Mouse (Mus musculus): ENCODE measurements around the gene Gnpnat1. TPM values are rescaled to one million over a fixed set of nuclear protein-coding genes. Genes with fewer than 3 reads are reported as not detected.
"Not testable (repeated sequence)": the region's sequence is repeated elsewhere in the genome, so short reads cannot be mapped to it uniquely, and the experiment has no call there.

Gene Gnpnat1
- total RNA-seq (2021): 10 to 100 TPM in 1 of 2 experiments, 1 to 10 TPM in 1; 9.5 to 12.3 TPM
- long read RNA-seq, experiment 1, transcript Gnpnat1-201 (6 exons, 2,788 nt): major isoform, 10 of 12 reads
- long read RNA-seq, experiment 1, partial matches to known transcripts: 0 of 12 reads
- long read RNA-seq, experiment 1, other reads (novel, unspliced or antisense): 2 of 12 reads
- long read RNA-seq, experiment 2, transcript Gnpnat1-201 (6 exons, 2,788 nt): major isoform, 19 of 19 reads
- long read RNA-seq, experiment 2, partial matches to known transcripts: 0 of 19 reads
- long read RNA-seq, experiment 2, other reads (novel, unspliced or antisense): 0 of 19 reads

DNA sequence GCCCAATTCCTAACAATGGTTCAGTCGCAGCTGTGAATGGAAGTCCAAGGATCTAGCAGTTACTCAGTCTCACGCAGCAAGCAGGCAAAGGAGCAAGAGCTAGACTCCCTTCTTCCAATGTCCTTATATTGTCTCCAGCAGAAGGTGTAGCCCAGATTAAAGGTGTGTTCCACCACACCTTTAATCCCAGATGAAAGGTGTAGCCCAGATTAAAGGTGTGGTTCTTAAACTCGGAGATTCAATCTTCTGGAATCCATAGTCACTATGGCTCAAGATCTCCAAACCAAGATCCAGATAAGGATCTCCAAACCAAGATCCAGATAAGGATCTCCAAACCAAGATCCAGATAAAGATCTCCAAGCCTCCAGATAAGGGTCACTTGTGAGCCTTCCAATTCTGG lies at the start of gene Gnpnat1:
Gene Gnpnat1, minus strand, starts transcription at position 101 of the 400 bp plus-strand sequence.
- intact Hi-C loops (cut with DNase I; ENCODE audit: low total_unique reads); DNase-seq: not testable (repeated sequence)

- intact Hi-C loops (cut with DNase I; ENCODE audit: low total_unique reads): no loop called here
These were observed 49.0 kb upstream of the Gnpnat1 start for GRCm38 (mm10) chr14:45453538-45454233.

GRCm38 (mm10) chr14:45452861-45453512 lies 48.3 kb upstream of the Gnpnat1 start:
- no peak for DNase-seq
- intact Hi-C loops (cut with DNase I; ENCODE audit: low total_unique reads): no loop called here

More at GRCm38 (mm10) chr14:45453538-45454233, 49.0 kb upstream of the Gnpnat1 start:
- no peak for DNase-seq

DNA sequence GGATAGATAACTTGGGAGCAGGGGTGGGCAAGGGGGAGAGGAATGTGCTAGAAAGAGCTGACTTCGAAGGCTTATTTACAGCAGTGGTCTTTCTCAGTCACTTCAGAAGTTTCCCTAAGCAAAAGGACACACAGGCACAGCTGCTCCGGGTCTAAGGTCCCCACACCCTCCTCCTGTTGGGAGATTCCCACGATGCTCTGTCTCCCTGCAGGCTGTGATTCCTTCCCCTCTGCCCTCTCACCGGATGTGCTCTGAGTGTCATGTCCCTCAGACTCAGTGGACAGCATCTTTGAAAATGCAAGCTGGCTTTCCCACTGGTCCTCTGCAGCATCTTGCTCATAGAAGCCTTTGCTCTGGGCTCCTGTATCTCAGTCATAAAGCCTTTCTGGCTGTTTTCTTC lies 47.4 kb upstream of the Gnpnat1 start:
- DNase-seq: no peak
- intact Hi-C loops (cut with DNase I; ENCODE audit: low total_unique reads): no loop called here

DNA sequence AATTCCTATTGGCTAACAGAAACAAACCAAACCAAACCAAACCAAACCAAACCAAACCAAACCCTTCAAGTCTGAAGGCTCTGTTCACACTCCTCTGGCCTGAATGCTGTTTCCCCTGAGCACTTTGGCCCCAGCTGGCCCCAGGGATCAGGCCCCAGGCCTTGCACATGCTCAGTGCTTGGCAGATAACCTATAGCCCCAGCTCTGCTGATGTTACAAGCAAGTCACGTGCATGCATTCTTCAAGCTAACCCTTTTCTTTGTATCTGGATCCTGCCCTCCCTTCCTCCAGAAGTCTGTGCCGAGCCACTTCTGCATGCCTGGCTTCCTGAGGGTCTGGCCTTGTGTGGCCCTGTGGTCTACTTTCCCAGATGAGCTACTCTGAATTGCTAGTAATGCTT lies 46.4 kb upstream of the Gnpnat1 start:
- DNase-seq: no peak
- intact Hi-C loops (cut with DNase I; ENCODE audit: low total_unique reads): no loop called here

GRCm38 (mm10) chr14:45446777-45447176 lies 42.1 kb upstream of the Gnpnat1 start:
- no peak for DNase-seq
- intact Hi-C loops (cut with DNase I; ENCODE audit: low total_unique reads): no loop called here

- DNase-seq: no peak
- intact Hi-C loops (cut with DNase I; ENCODE audit: low total_unique reads): no loop called here
These were observed 40.7 kb upstream of the Gnpnat1 start for GRCm38 (mm10) chr14:45445445-45445844.

GRCm38 (mm10) chr14:45444870-45445269 lies 40.2 kb upstream of the Gnpnat1 start:
- DNase-seq: no peak
- intact Hi-C loops (cut with DNase I; ENCODE audit: low total_unique reads): no loop called here

DNA sequence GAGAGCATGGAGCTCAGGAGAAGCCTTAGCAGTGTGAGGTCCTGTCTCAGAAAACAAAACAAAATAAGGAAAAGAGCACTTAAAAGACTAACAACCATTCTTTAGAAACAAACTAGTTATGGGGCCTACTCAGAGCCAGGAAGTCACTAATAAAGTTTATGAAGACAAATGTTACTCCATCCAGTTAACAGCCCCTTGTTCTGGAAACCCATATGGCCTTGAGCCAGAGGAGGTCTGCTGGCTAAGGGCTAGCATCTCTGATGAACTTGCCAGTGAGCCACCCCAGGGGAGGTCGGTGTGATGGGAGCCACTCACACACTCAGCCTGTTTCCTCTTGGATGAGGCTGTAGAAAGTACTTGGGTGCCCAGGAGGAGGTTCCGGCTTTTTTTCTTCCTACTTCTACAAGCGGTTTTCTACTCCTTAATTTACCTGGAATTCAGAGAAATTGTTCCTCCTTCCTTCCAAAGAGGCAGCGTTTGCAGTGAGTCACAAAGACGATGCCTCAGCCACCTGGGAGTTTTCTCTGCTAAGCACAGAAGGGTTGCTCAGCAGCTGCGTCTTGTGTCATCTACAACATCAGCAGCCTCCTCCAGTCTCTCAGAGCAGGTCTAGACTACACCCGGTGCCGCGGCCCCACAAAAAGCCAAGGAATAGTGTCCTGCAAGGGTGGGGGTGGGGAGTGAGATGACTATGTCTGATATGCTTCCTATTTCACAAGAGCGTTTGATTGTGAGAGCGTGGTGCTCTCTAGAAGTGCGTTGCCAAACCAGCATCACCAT lies 38.3 kb upstream of the Gnpnat1 start:
- DNase-seq: no peak
- intact Hi-C loops (cut with DNase I; ENCODE audit: low total_unique reads): no loop called here

DNA sequence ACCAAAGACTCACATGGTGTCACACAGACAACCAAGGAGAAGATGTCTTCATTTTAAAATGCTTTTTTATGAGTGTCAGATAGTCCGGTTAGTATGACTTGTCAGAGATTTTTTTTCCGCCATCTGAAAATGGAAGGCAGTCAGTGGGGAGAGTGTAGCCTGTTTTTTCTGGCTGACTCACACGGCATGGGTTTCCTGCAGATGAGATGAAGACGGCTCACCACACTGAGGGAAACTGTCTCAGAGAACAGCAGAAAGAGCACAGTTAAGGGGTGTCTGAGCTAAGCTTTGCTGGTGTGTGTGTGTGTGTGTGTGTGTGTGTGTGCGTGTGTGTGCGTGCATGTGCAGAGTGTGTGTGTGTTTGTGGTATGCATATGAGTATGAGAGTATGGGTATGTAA lies 36.6 kb upstream of the Gnpnat1 start:
- no peak for DNase-seq
- intact Hi-C loops (cut with DNase I; ENCODE audit: low total_unique reads): no loop called here

DNA sequence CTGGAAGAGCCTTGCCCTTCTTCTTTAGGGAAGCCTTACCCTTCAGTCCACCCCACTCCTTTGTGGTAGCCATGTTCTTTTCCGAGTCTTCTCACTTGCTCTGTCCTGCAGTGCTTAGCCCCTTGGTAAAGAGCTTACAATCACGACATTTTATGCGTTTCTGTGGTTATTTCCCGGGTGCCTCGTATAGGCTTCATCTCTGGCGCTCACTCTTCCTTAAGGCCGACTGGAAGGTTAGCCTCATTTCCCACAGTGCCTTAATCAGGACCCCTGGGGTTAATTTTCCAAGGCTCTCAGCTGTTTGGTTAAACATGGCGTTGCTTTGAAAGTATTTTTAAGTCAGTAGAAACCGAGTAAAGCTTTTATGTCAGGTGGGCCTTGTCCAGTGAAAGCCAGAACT lies 34.7 kb upstream of the Gnpnat1 start:
- DNase-seq: no peak
- intact Hi-C loops (cut with DNase I; ENCODE audit: low total_unique reads): no loop called here

GRCm38 (mm10) chr14:45438931-45439275 lies 34.2 kb upstream of the Gnpnat1 start:
- DNase-seq: no peak
- intact Hi-C loops (cut with DNase I; ENCODE audit: low total_unique reads): no loop called here

DNA sequence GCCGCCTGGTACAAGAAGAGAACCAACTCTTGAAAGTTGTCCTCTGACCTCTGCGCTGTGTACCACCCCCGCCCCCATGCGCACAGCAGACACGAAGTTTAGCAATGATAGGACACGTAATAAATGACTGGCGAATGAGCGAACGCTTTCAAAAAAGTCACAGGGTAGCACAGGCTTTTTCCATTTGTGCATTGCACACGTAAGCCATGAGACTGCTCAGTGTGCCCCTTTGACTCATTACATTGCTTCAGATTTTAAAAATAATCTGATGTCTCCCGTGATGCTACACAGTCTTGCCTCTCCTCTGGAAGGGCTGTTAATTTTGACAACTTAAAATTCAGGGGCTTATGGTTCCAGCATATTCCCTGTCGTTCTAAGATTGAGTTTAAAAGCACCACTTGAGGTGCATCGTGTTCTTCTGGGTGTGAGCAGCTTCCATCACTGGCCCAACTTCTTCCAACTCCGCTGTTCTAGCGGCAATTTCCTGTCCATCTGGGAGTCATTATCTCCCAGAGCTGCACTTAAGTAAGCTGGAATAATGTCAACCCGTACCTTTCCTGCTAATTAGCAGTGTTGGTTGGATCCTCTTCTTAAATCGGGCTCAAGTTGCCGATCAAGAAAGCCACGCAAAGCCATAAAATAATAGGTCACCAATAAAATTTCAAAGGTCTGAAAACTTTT lies 33.7 kb upstream of the Gnpnat1 start:
- intact Hi-C loops (cut with DNase I; ENCODE audit: low total_unique reads): no loop called here
- DNase-seq: no peak

DNA sequence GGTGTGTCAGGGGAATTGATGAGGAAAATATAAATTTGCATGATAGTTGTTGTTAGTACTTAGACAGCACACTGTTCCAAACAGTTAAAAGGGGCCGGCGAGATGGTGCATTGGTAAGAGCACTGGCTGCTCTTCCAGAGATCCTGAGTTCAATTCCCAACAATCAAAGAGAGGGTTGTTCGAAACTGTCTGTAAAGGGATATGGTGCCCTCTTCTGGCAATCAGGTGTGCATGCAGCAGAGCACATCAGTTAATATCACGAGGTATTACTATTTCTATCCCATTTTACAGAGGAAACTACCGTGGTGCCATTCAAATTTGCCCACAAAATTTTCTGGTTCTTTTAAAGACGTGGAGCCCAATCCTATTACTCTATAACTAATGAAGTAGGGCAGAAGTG lies 29.5 kb upstream of the Gnpnat1 start:
- DNase-seq: no peak
- intact Hi-C loops (cut with DNase I; ENCODE audit: low total_unique reads): no loop called here

DNA sequence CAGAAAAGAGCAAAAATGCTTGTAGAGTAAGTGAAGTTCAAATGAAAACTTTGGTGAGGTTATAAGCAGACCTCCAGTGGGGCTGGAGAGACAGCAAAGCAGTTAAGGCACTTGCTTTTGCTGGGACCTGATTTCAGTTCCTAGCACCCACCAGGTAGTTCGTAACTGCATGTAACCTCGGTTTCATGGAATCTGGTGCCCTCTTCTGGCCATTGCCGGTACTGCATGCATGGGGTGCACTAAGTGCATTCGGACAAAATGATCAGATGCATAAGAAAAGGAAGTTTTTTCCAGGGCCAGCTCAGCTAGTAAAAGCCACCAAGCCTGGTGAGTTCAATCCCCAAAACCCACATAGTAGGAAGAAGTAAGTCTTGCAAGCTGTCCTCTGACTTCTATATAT lies 27.3 kb upstream of the Gnpnat1 start:
- intact Hi-C loops (cut with DNase I; ENCODE audit: low total_unique reads): no loop called here
- no peak for DNase-seq

DNA sequence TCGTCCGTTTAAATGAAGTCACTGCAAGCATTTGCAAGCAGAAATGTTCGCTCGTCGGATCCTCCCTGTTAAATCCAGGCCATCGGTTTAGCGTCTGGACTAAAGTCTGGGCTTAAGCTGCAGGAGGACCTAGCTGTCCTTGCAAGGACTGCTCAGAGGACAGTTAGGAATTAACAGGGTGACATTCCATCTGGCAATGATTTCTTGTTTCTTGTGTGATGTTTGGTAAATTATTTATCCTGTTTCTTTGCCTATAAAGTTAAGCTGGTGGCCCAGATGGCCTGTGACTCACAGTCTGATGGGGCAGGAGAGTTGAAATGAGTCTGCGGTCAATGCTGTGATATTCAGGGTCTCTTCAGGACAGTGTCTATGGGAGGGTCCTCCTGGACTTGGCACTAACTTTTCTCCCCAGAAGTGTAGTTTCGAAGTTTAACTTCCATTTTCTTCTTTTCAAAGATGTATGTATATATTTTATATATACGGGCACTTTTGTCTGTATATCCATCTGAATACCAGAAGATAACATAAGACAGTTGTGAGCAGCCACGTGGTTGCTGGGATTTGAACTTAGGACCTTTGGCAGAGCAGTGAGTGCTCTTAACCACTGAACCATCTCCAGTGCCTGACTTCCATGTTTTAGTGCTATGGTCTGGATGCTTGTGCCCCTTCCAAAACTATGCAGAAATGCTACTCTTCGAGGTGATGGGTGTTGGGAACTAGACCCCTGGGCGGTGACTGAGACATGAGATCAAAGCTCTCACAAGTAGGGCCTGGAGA lies 25.5 kb upstream of the Gnpnat1 start:
- intact Hi-C loops (cut with DNase I; ENCODE audit: low total_unique reads): no loop called here

GRCm38 (mm10) chr14:45423220-45423619 lies 18.5 kb upstream of the Gnpnat1 start:
- intact Hi-C loops (cut with DNase I; ENCODE audit: low total_unique reads): loop anchor here (5.0 kb wide), 3 partner anchors 119 to 349 kb away; no protein-coding TSS in a partner anchor
- no peak for DNase-seq

More for the DNA sequence above, 25.5 kb upstream of the Gnpnat1 start:
- no peak for DNase-seq

GRCm38 (mm10) chr14:45422371-45422770 lies 17.7 kb upstream of the Gnpnat1 start:
- no peak for DNase-seq
- intact Hi-C loops (cut with DNase I; ENCODE audit: low total_unique reads): loop anchor here (5.0 kb wide), 3 partner anchors 120 to 350 kb away; no protein-coding TSS in a partner anchor

DNA sequence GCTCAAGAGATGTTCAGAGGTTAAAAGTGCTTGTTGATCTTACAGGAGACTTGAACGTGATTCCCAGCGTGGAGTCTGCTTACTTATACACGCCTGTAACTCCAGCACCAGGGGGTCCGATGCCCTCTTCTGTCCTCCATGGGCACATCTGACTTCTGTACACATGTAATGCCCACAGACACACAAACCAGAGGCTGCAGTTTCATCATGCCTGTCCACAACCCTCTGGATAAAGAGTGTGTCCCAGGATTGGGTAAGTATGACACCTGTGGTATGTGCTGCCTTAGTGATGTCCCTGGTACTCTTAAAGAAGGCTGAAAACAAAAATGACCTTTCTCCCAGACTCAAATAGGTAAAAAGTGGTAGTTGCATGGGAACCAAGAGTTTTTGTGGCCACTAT lies 14.6 kb upstream of the Gnpnat1 start:
- intact Hi-C loops (cut with DNase I; ENCODE audit: low total_unique reads): no loop called here
- DNase-seq: no peak
